Mouse (Mus musculus) forebrain, embryonic 14.5 days (tissue): Measurements from ENCODE around the gene Rom1. TPM values are rescaled to one million over a fixed set of nuclear protein-coding genes. Genes with fewer than 3 reads are reported as not detected.
"Not testable (repeated sequence)": the region's sequence is repeated elsewhere in the genome, so short reads cannot be mapped to it uniquely, and the experiment has no call there.

Source experiments
- ATAC-seq: fragments of 200-750 bp; cut with Nextera tagmentation; 2 replicates; pipeline ENCODE4 v1.8.0; 2017; ENCODE audit warnings: mild to moderate bottlenecking, moderate library complexity
- DNase-seq: peaks from one replicate; pipeline ENCODE4 v3.0.0-alpha.2; 2015; ENCODE audit warnings: low spot score
- H3K27ac ChIP-seq: fragments of 300-500 bp; sonication (generic); 2 replicates; pipeline ENCODE4 v1.5.1; 2014; ENCODE audit warnings: low read depth, mild to moderate bottlenecking, control low read depth, low read length, moderate library complexity
- H3K27me3 ChIP-seq: fragments of 300-500 bp; sonication (generic); replicated peaks from 2 replicates; pipeline ENCODE4 v1.6.1; 2014; ENCODE audit warnings: low read length, control low read depth, mixed read lengths; ENCODE audit not compliant: control insufficient read depth, insufficient read depth
- H3K36me3 ChIP-seq: fragments of 300-500 bp; sonication (generic); 2 replicates; pipeline ENCODE4 v1.6.1; 2014; ENCODE audit warnings: low read length, control low read depth; ENCODE audit not compliant: control insufficient read depth, insufficient read depth
- H3K4me1 ChIP-seq: fragments of 300-500 bp; sonication (generic); 2 replicates; pipeline ENCODE4 v1.6.1; 2014; ENCODE audit warnings: antibody characterized with exemption, low read length, control low read depth; ENCODE audit not compliant: control insufficient read depth, insufficient read depth
- H3K4me2 ChIP-seq: fragments of 300-500 bp; sonication (generic); 2 replicates; pipeline ENCODE4 v1.6.1; 2014; ENCODE audit warnings: mild to moderate bottlenecking, control low read depth, low read length
- H3K4me3 ChIP-seq: fragments of 300-500 bp; sonication (generic); 2 replicates; pipeline ENCODE4 v1.5.1; 2014; ENCODE audit warnings: low read depth, low read length, control low read depth
- H3K9ac ChIP-seq: fragments of 300-500 bp; sonication (generic); 2 replicates; pipeline ENCODE4 v1.6.1; 2014; ENCODE audit warnings: mild to moderate bottlenecking, low read length, control low read depth, moderate library complexity
- H3K9me3 ChIP-seq: fragments of 300-500 bp; sonication (generic); replicated peaks from 2 replicates; pipeline ENCODE4 v1.6.1; 2016; ENCODE audit warnings: low read length, control low read depth, mixed read lengths; ENCODE audit not compliant: control insufficient read depth
- WGBS: fragments of 180-500 bp; shearing (Covaris S2); extraction: QIAGEN DNeasy Blood & Tissue Kit; methylation state at CpG from one replicate; pipeline ENCODE4 v1.1.7; 2014; 5-methylcytosine and 5-hydroxymethylcytosine counted together
- polyA plus RNA-seq: library from polyadenylated mRNA; unstranded; fragments of >200 nt; fragmentation: Nextera tagmentation; extraction: Ambion mirVana; gene quantifications from 2 replicates; pipeline ENCODE4 v1.2.1, GENCODE M21; 2014

The Rom1 gene
- polyA plus RNA-seq, 1 experiment from 2014 or later: 0.93 TPM

DNA sequence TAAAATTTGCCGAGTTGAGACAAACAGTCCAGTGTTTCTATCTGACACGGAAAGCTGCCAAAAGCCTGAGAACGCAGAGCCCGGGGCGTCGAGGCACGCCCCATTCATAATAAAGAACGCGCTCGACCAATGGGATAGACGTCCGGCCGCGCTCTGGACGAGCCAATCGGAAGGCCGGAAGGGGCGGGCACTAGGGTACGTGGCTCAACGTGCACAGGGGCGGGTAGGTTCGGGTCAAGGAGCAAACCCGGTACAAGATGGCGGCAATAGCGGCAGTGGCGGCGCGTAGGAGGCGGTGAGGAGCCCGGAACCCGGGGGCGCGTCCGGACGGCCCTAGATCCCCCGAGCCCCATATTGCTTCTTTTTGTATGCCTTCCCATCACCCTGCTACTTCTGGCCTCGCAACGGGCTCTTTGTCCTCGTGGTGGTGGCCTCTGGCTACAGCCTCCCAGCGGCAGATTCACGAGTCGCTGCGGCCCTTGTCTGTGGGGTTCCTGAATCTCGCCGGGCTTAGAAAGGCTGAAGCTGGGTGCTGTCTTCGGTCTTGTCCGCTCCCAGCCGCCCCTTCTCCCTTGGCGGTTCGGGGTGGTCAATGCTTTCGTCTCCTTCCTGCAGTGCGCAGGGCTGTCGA lies 31.2 kb downstream of the Rom1 start, which contains the start of gene Ganab:
Ganab (plus strand) TSS at position 207 of the 631 bp plus-strand sequence.
- ATAC-seq (peak; percentile 99), DNase-seq (peak; percentile 99)
- Histone ChIP-seq H3K27ac (peak within 1 kb of the TSS; percentile 74), H3K4me3 (peak within 1 kb of the TSS; percentile 88), H3K9me3 (no peaks in the 10 kb centered on the region), H3K36me3 (peaks cover 32% of the 10 kb centered on the region), H3K4me1 (peaks cover 24% of the 10 kb centered on the region), H3K27me3 (no peaks in the 10 kb centered on the region), H3K4me2 (peak within 1 kb of the TSS; percentile 94), H3K9ac (peak within 1 kb of the TSS; percentile 80)
- under 1% methylated on average over 47 of the region's 53 CpGs for WGBS

DNA sequence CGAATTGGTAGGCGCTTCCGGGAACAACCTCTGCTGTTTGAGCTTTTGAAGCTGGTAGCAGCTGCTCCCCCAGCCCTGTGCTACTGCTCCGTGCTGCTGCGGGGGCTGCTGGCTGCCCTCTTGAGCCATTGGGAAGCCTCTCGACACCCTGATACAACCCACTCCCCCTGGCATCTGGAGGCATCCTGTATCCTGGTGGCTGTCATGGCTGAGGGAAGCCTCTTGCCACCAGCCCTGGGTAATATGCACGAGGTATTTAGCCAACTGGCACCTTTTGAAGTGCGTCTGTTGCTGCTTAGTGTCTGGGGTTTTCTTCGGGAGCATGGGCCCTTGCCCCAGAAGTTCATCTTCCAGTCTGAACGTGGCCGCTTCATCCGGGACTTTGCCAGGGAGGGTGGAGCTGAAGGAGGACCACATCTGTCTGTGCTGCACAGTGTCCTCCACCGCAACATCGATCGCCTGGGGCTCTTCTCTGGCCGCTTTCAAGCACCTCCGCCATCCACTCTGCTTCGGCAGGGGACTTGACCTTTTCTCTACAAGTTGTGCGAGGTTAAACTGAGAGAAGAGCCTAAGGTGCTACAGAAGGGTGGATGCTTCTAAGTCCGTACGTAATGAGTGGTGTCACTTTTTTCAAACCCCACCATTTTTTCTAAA lies 31.8 kb downstream of the Rom1 start:
- H3K4me2 ChIP-seq: peak overlapping the region; percentile 94
- DNase-seq (peak; percentile 32), ATAC-seq (peak; percentile 47)
- peak overlapping the region; percentile 88 for H3K4me3 ChIP-seq
- not testable (repeated sequence) for H3K27me3 ChIP-seq, H3K9me3 ChIP-seq
- peaks cover 24% of the 10 kb centered on the region for H3K4me1 ChIP-seq
- 27% methylated on average over 21 of the region's 21 CpGs for WGBS
- H3K27ac ChIP-seq: peak overlapping the region; percentile 74
- H3K9ac ChIP-seq: peak overlapping the region; percentile 63
- H3K36me3 ChIP-seq: peaks cover 27% of the 10 kb centered on the region

DNA sequence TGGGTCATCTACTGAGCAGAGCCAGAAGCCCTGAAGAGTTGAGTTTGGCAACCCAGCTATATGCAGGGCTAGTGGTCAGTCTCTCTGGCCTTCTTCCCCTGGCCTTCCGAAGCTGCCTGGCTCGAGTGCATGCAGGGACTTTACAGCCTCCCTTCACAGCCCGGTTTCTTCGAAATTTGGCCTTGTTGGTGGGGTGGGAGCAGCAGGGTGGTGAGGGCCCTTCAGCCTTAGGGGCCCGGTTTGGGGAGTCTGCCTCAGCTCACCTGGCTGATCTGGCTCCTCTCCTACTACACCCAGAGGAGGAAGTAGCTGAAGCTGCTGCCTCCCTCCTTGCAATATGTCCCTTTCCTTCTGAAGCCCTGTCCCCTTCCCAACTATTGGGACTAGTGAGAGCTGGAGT lies 32.9 kb downstream of the Rom1 start:
- H3K27me3 ChIP-seq, H3K27ac ChIP-seq, H3K4me2 ChIP-seq, DNase-seq, H3K4me3 ChIP-seq, ATAC-seq, H3K9ac ChIP-seq, H3K9me3 ChIP-seq: not testable (repeated sequence)
- H3K36me3 ChIP-seq: peaks cover 22% of the 10 kb centered on the region
- WGBS: 96% methylated on average over 5 of the region's 5 CpGs
- H3K4me1 ChIP-seq: peaks cover 24% of the 10 kb centered on the region

DNA sequence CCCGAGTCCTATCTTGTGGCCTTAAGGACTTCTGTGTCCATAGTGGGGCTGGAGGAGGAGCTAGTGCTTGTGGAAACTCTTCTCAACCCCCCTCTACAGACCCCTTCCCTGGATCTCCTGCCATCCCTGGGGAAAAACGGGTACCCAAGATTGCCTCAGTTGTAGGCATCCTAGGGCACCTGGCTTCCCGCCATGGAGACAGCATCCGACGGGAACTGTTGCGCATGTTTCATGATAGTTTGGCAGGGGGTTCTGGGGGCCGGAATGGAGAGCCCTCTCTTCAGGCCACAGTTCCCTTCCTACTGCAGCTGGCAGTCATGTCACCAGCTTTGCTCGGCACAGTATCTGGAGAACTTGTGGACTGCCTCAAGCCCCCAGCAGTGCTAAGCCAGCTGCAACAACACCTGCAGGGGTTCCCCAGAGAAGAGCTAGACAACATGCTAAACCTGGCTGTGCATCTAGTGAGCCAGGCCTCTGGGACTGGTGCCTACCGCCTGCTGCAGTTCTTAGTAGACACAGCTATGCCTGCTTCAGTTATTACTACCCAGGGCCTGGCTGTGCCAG lies 33.7 kb downstream of the Rom1 start:
- no peaks in the 10 kb centered on the region for H3K9me3 ChIP-seq
- peaks cover 25% of the 10 kb centered on the region for H3K36me3 ChIP-seq
- ATAC-seq: no peak
- peaks cover 24% of the 10 kb centered on the region for H3K4me1 ChIP-seq
- 92% methylated on average over 9 of the region's 9 CpGs for WGBS
- no peaks in the 10 kb centered on the region for H3K27me3 ChIP-seq
- H3K27ac ChIP-seq: no peak overlapping the region
- H3K4me3 ChIP-seq: no peak overlapping the region
- H3K9ac ChIP-seq: no peak overlapping the region
- DNase-seq: no peak
- no peak overlapping the region for H3K4me2 ChIP-seq

DNA sequence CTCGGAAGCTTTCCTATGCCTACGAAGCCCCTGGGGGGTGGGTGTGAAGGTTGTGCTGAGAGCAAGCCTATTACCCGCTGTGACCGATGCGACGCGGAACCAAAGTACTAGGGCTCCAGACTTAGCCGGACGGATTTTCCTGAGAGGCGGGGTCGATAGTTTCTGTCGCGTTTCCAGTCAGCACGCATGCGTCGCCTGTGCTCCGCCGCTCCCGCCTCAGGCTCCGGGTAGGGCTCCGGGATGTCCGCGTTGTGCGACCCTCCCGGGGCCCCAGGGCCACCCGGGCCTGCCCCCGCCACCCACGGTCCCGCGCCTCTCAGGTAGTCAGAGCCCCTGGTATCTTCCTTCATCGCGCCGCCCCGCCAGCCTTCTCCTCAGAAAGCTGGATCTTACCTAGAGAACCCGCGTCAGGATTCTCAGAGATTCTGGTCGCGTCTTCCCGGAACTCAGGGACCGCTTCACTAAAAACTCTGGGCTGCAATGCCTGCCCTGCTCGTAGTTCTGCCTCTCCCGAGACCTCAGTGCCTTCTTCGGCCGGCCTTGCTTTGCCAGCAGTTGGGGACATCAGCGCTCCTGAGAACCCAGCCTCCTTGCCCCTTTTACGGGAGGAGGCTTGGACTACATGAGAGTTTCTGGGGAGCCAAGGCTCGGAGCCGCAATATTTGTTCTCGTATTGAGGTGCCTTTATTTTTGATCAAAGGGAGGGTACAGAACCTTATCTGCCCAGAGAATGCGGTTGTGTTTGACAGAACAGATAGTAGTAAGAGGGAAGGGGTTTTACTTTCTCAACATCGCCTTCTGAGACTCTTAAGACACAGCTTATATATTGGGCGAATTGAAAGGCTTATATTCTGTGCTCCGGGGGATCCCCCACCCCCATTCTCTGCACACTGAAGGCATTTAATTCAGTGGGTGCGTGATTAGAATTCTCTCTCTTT lies 36.1 kb downstream of the Rom1 start, which contains the start of gene Ints5:
Ints5 (plus strand) TSS at position 177 of the 938 bp plus-strand sequence.
- Histone ChIP-seq H3K4me1 (peaks cover 19% of the 10 kb centered on the region), H3K27me3 (no peaks in the 10 kb centered on the region), H3K9me3 (no peaks in the 10 kb centered on the region), H3K4me3 (peak within 1 kb of the TSS; percentile 79), H3K36me3 (peaks cover 30% of the 10 kb centered on the region), H3K9ac (peak within 1 kb of the TSS; percentile 93), H3K4me2 (peak within 1 kb of the TSS; percentile 77), H3K27ac (peak within 1 kb of the TSS; percentile 71)
- ATAC-seq: peak; percentile 57
- peak; percentile 92 for DNase-seq
- 3% methylated on average over 54 of the region's 54 CpGs for WGBS

DNA sequence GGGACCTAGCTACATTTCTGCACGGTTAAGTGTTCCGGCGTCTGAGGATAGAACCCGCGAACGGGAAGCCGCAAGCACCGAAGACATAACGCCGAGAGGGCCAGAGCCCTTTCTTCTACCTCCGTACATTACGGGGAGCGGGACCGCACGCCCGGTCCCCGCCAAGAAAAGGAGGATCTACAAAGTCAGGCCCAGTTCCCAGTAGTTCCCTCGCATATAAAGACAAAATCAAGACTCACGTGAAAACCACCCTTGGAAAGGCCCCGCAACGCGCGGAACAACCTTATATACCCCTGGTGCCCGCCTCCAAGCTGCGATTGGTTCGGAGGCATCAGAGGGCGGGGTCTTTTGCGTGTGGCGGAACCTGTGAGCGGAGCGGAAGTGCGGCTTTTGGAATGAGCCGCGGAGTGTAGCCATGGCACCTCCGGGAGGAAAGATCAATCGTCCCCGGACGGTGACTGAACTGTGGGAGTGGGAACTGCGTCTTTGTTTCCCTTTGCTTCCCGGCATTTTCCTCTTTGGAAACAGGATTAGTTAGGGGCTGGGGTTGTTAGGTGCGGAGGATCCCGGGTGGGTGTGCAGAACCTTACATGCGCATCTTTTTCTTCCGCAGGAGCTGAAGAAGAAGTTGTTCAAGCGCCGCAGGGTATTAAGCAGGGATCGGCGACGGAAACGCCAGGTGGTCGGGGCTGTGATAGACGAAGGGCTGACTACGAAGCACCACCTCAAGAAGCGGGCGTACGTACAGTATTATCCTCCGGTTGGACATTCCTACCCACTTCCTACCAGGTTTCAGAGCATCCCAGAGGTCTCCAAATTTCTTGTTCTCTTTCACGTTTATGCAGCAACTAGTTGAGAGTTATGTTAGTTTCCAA lies 40.4 kb downstream of the Rom1 start, which contains the start of the genes 1810009A15Rik and Gm49416:
1810009A15Rik (plus strand) TSS at position 343 of the 875 bp plus-strand sequence.
Gm49416 (plus strand) TSS at position 416 of the 875 bp plus-strand sequence.
- peaks cover 12% of the 10 kb centered on the region for H3K4me1 ChIP-seq
- H3K36me3 ChIP-seq: peaks cover 7% of the 10 kb centered on the region; the same call in 1 of the 2 replicates
- no peaks in the 10 kb centered on the region for H3K9me3 ChIP-seq
- H3K4me2 ChIP-seq: peak within 1 kb of the TSS; percentile 76
- ATAC-seq (peak; percentile 97), DNase-seq (peak; percentile 99)
- peak within 1 kb of the TSS; percentile 77 for H3K9ac ChIP-seq
- H3K27me3 ChIP-seq: no peaks in the 10 kb centered on the region
- peak within 1 kb of the TSS; percentile 67 for H3K4me3 ChIP-seq
- H3K27ac ChIP-seq: peak within 1 kb of the TSS; percentile 76
- WGBS: under 1% methylated on average over 58 of the region's 58 CpGs

DNA sequence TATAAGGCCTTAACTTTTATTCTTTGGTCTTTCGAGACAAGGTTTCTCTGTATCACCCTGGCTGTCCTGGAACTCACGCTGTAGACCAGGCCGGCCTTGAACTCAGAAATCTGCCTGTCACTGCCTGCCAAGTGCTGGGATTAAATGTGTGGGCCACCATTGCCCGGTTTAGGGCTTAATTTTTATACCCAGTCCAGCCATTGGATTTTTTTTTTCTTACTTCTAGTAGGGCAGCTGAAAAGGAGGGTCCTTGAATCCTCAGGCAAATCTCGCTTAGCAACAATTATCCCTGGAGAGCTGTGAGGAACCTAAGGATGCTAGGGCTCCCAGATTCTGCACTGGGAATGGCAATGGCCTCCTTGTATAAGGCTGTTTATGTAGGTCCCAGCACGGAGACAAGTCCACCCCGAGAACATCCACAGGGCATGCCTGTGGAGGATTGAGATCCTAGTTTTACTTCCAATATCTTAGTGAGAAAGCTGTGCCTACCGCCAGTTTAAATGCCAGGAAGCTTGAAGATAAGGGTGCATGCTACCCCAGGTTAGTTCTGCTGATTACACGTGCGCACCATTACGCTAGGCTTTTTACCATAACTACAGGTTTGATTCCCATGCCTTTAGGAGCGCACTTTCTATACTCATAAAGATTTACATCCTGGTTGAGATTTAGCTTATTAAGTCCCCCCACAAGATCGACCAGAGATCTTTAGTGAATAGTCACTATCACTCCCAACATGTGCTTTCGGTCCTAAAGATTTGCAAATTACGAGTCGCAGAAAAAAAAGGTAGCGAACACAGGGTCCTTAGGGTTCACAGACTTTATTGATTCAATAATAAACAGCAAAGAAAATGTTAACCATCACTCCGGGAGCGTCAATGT lies 41.3 kb downstream of the Rom1 start:
- peak overlapping the region; percentile 67 for H3K27ac ChIP-seq
- WGBS: 17% methylated on average over 19 of the region's 19 CpGs
- H3K27me3 ChIP-seq: no peaks in the 10 kb centered on the region
- peaks cover 9% of the 10 kb centered on the region; the same call in 1 of the 2 replicates for H3K4me1 ChIP-seq
- DNase-seq (peak; percentile 13), ATAC-seq (no peak)
- peak overlapping the region; percentile 76 for H3K4me2 ChIP-seq
- H3K36me3 ChIP-seq: peaks cover 7% of the 10 kb centered on the region; the same call in 1 of the 2 replicates
- H3K9ac ChIP-seq: peak overlapping the region; percentile 77
- no peaks in the 10 kb centered on the region for H3K9me3 ChIP-seq
- H3K4me3 ChIP-seq: peak overlapping the region; percentile 67
